Mouse (Mus musculus) stomach, embryonic 16.5 days (tissue): ENCODE measurements around the gene Stpg2. TPM values are rescaled to one million over a fixed set of nuclear protein-coding genes. Genes with fewer than 3 reads are reported as not detected.

Experiments used
- ATAC-seq: fragments of 200-750 bp; cut with Nextera tagmentation; 2 replicates; pipeline ENCODE4 v1.8.0; 2017; ENCODE audit warnings: moderate number of reproducible peaks, moderate TSS enrichment; ENCODE audit not compliant: insufficient read depth, low FRiP score
- H3K27ac ChIP-seq: fragments of 300-500 bp; sonication (generic); 2 replicates; pipeline ENCODE4 v1.5.1; 2014; ENCODE audit warnings: low read length
- H3K27me3 ChIP-seq: fragments of 300-500 bp; sonication (generic); 2 replicates; pipeline ENCODE4 v1.6.1; 2014; ENCODE audit warnings: low read length, control low read depth, mixed read lengths; ENCODE audit not compliant: control insufficient read depth, insufficient read depth
- H3K36me3 ChIP-seq: fragments of 300-500 bp; sonication (generic); 2 replicates; pipeline ENCODE4 v1.6.1; 2014; ENCODE audit warnings: low read length; ENCODE audit not compliant: control insufficient read depth, insufficient read depth
- H3K4me1 ChIP-seq: fragments of 300-500 bp; sonication (generic); 2 replicates; pipeline ENCODE4 v1.6.1; 2014; ENCODE audit warnings: low read length, control low read depth, mixed read lengths; ENCODE audit not compliant: control insufficient read depth, insufficient read depth
- H3K4me2 ChIP-seq: fragments of 300-500 bp; sonication (generic); 2 replicates; pipeline ENCODE4 v1.6.1; 2014; ENCODE audit warnings: low read depth, low read length, mixed read lengths
- H3K4me3 ChIP-seq: fragments of 300-500 bp; sonication (generic); replicated peaks from 2 replicates; pipeline ENCODE4 v1.5.1; 2014; ENCODE audit warnings: mild to moderate bottlenecking, low read length
- H3K9ac ChIP-seq: fragments of 300-500 bp; sonication (generic); 2 replicates; pipeline ENCODE4 v1.6.1; 2014; ENCODE audit warnings: low read length
- H3K9me3 ChIP-seq: fragments of 300-500 bp; sonication (generic); replicated peaks from 2 replicates; pipeline ENCODE4 v1.6.1; 2016; ENCODE audit warnings: low read length, control low read depth; ENCODE audit not compliant: control insufficient read depth
- WGBS: fragments of 180-500 bp; shearing (Covaris S2); extraction: QIAGEN DNeasy Blood & Tissue Kit; methylation state at CpG from one replicate; pipeline ENCODE4 v1.1.7; 2014; 5-methylcytosine and 5-hydroxymethylcytosine counted together
- polyA plus RNA-seq: library from polyadenylated mRNA; unstranded; fragments of >200 nt; fragmentation: Nextera tagmentation; extraction: Ambion mirVana; gene quantifications from 2 replicates; pipeline ENCODE4 v1.2.1, GENCODE M21; 2015

Stpg2 gene
- polyA plus RNA-seq, 1 experiment from 2014 or later, result not detected

DNA sequence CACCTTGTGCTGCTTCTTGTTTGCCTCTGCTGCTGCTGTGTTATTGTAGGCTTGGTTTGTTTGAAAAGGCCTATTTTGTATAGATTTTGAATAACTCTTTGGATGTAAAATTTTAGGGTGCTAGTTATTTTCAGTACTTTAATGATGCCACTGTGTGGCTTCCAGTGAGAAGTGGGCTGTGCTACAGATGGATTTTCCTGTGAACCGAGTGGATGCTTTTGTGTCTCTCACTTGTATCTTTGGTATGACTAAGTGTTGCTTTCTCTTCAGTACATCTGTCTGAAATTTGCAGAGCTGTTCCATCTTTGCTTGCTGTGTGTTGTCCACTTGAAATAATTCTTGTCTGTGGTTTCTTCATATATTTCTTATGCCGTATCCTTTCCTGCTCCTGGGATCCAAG is 106.2 kb downstream of the Stpg2 start:
- Histone ChIP-seq H3K4me2 (no peak overlapping the region), H3K4me3 (no peak overlapping the region), H3K4me1 (no peaks in the 10 kb centered on the region), H3K9me3 (no peaks in the 10 kb centered on the region), H3K27ac (no peak overlapping the region), H3K36me3 (no peaks in the 10 kb centered on the region), H3K9ac (no peak overlapping the region), H3K27me3 (no peaks in the 10 kb centered on the region)
- ATAC-seq, result no peak
- 94% methylated on average over 2 of the region's 2 CpGs for WGBS

GRCm38 (mm10) chr3:139380494-139380893 is 175.0 kb downstream of the Stpg2 start:
- no peaks in the 10 kb centered on the region for H3K27me3 ChIP-seq
- ATAC-seq, result no peak
- WGBS, result 87% methylated on average over 3 of the region's 3 CpGs
- no peak overlapping the region for H3K9ac ChIP-seq
- no peaks in the 10 kb centered on the region for H3K4me1 ChIP-seq
- H3K4me3 ChIP-seq, result no peak overlapping the region
- no peaks in the 10 kb centered on the region for H3K9me3 ChIP-seq
- no peak overlapping the region for H3K4me2 ChIP-seq
- H3K36me3 ChIP-seq, result no peaks in the 10 kb centered on the region
- H3K27ac ChIP-seq, result no peak overlapping the region

GRCm38 (mm10) chr3:139397077-139397865 is 191.8 kb downstream of the Stpg2 start:
- no peaks in the 10 kb centered on the region for H3K36me3 ChIP-seq
- H3K27ac ChIP-seq, result peak overlapping the region; percentile 34
- H3K4me3 ChIP-seq, result no peak overlapping the region
- no peaks in the 10 kb centered on the region for H3K9me3 ChIP-seq
- H3K27me3 ChIP-seq, result no peaks in the 10 kb centered on the region
- peak overlapping the region; percentile 15; the same call in 1 of the 2 replicates for H3K4me2 ChIP-seq
- 42% methylated on average over 9 of the region's 9 CpGs for WGBS
- no peak overlapping the region for H3K9ac ChIP-seq
- no peaks in the 10 kb centered on the region for H3K4me1 ChIP-seq
- ATAC-seq, result peak; percentile 62; the same call in 1 of the 2 replicates

- Histone ChIP-seq H3K27ac (no peak overlapping the region), H3K9ac (no peak overlapping the region), H3K4me1 (no peaks in the 10 kb centered on the region), H3K27me3 (no peaks in the 10 kb centered on the region), H3K9me3 (no peaks in the 10 kb centered on the region), H3K4me2 (no peak overlapping the region), H3K4me3 (no peak overlapping the region), H3K36me3 (no peaks in the 10 kb centered on the region)
- ATAC-seq, result no peak
- WGBS, result 71% methylated on average over 3 of the region's 3 CpGs
These were observed 199.2 kb downstream of the Stpg2 start for GRCm38 (mm10) chr3:139404673-139405072.

GRCm38 (mm10) chr3:139419142-139419541 is 213.6 kb downstream of the Stpg2 start:
- Histone ChIP-seq H3K4me3 (no peak overlapping the region), H3K9ac (no peak overlapping the region)

GRCm38 (mm10) chr3:139442170-139442569 is 236.7 kb downstream of the Stpg2 start:
- WGBS, result 81% methylated on average over 7 of the region's 7 CpGs
- H3K9ac ChIP-seq, result no peak overlapping the region
- H3K27me3 ChIP-seq, result no peaks in the 10 kb centered on the region
- ATAC-seq, result no peak
- no peak overlapping the region for H3K27ac ChIP-seq
- no peak overlapping the region for H3K4me3 ChIP-seq
- no peaks in the 10 kb centered on the region for H3K9me3 ChIP-seq
- no peaks in the 10 kb centered on the region for H3K36me3 ChIP-seq
- no peaks in the 10 kb centered on the region for H3K4me1 ChIP-seq
- no peak overlapping the region for H3K4me2 ChIP-seq

More at GRCm38 (mm10) chr3:139419142-139419541, 213.6 kb downstream of the Stpg2 start:
- H3K27me3 ChIP-seq, result no peaks in the 10 kb centered on the region
- H3K9me3 ChIP-seq, result no peaks in the 10 kb centered on the region
- H3K27ac ChIP-seq, result no peak overlapping the region
- no peak overlapping the region for H3K4me2 ChIP-seq
- no peaks in the 10 kb centered on the region for H3K36me3 ChIP-seq
- 76% methylated on average over 5 of the region's 5 CpGs for WGBS
- no peak for ATAC-seq
- no peaks in the 10 kb centered on the region for H3K4me1 ChIP-seq

DNA sequence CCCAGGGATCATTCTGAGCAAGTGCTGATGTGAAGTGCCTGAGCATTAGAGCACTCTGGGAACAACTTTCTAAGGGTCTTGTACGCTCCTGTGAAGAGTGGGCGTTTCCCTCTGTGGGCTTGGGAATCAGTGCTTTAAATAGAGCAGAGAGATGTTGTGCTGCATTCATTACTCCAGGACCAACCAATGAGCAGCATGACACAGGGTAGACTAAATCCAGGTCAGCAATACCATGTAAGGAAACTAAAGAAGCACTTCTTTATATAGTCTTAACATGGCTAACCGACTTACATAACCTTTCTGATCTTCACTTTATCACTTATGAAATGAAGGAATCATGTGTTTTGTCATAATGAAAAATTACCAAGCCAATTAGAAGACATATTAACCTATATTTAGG is 290.4 kb downstream of the Stpg2 start:
- no peak for ATAC-seq
- no peak overlapping the region for H3K9ac ChIP-seq
- no peak overlapping the region for H3K4me3 ChIP-seq
- no peaks in the 10 kb centered on the region for H3K9me3 ChIP-seq
- H3K36me3 ChIP-seq, result no peaks in the 10 kb centered on the region
- no peak overlapping the region for H3K27ac ChIP-seq
- no peak overlapping the region for H3K4me2 ChIP-seq
- H3K4me1 ChIP-seq, result no peaks in the 10 kb centered on the region
- no peaks in the 10 kb centered on the region for H3K27me3 ChIP-seq
- 83% methylated on average over 3 of the region's 3 CpGs for WGBS

GRCm38 (mm10) chr3:139502216-139502615 is 296.7 kb downstream of the Stpg2 start:
- 69% methylated on average over 5 of the region's 5 CpGs for WGBS

DNA sequence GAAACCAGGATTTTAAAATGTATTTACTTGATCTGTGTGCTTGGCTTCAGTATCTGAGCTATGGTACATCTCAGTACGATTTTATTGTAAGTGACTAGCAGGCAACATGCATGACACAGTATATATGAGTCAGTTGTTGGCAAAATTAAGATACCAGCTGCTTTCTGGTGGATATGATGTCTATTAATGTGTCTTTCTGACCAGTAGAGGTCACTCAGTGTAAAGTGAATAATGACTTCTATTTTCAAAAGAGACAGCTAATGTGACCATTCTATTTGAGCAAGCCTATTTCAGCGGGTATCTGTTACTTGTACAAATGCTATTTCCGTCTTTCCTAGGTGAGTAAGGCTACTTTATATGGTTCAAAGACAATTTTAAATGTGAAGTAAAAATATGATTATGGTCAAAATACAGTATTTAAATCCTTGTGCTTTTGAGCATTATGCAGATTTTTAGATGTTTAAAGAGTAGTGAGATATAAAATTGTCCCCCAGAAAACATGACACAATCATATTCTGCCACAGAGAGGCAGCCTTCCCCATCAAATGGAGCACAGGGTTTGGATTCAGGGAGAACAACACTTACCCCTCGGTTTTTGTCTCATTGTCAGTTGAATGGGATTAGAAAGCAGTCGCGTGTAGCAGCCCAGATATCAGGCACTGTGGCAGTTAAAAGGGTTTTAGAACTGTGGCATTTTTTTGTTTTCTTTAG is 303.9 kb downstream of the Stpg2 start:
- Histone ChIP-seq H3K9me3 (no peaks in the 10 kb centered on the region), H3K4me2 (no peak overlapping the region), H3K27me3 (no peaks in the 10 kb centered on the region), H3K9ac (no peak overlapping the region), H3K27ac (no peak overlapping the region), H3K4me3 (no peak overlapping the region), H3K4me1 (no peaks in the 10 kb centered on the region), H3K36me3 (no peaks in the 10 kb centered on the region)
- 48% methylated on average over 6 of the region's 6 CpGs for WGBS
- no peak for ATAC-seq

More at GRCm38 (mm10) chr3:139502216-139502615, 296.7 kb downstream of the Stpg2 start:
- Histone ChIP-seq H3K27me3 (no peaks in the 10 kb centered on the region), H3K27ac (no peak overlapping the region), H3K36me3 (no peaks in the 10 kb centered on the region), H3K9me3 (no peaks in the 10 kb centered on the region), H3K4me3 (no peak overlapping the region), H3K4me2 (no peak overlapping the region), H3K9ac (no peak overlapping the region), H3K4me1 (no peaks in the 10 kb centered on the region)
- ATAC-seq, result no peak
